Mouse (Mus musculus) heart, postnatal 0 days (tissue): ENCODE measurements around the gene Ldlrad3.

Source experiments
- CTCF ChIP-seq: IDR thresholded peaks from 2 replicates; pipeline ENCODE4 v1.5.1; 2016; ENCODE audit warnings: antibody characterized with exemption, control low read depth, low read depth
- EP300 ChIP-seq: IDR thresholded peaks from 2 replicates; pipeline ENCODE4 v1.6.1; 2016; ENCODE audit warnings: antibody characterized with exemption, low read depth

DNA sequence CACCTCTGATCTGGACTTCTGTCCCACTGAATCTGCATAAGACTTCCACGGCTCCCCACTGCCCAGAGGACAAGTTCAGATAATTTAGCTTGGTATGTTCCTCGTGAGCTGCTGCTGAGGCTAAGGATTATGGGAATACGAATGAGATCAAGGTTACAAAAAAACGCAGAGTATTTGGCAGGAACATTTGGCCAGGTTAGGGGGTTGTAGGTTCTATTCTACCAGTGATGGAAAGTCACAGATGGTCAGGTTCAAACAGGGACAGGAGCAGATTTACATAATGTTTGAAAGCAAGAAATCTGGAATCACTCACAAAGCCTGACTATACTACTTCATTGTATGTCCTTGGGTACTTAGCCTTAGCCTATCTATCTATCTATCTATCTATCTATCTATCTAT lies 5.6 kb upstream of the Ldlrad3 start:
- TF ChIP-seq EP300 (no peak), CTCF (no peak)
